Mouse (Mus musculus) kidney, postnatal 36 days (tissue): Measurements from ENCODE around the gene Ralgps1.

Experiments
- DNase-seq, 2 experiments: peaks; one replicate each; pipeline ENCODE4 v3.0.0; 2021 to 2022; ENCODE audit warnings: mixed read lengths in 2 of 2

Gene Ralgps1

DNA sequence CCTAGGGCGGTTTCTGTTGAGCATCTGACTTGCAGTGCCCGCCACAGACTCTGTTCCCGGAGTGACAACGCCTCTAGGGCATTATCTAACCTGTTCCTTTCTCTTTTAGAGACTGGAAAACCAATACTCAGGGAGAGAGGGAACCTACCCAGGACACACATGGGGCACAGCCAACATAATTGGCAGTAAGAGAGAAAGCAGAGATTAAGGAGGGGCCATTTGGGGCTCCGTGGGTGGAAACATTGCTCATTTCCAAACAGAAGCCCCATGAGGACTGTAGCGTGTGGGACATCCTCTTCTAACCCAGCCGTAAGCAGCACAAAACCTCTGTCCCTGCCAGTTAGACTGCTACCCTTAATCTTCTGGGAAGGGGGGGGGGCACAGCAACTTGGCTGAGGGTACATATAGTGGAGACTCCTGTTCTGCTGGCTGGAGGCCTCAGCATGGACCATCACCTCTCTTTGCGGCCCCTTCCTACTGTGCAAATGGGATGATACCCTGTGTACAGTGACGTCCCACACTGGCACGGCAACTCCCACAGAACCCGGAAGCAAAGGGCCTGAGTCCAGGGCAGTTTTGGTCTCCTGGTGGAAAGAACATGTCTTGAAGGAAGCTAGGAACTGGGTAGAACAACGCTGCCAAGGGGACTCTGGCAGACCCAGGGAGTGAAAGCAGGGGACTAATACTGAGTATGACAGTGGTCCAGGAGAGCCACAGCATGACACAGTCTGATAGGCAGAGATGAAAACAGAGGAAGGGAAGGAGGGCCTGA, 96.4 kb downstream of the Ralgps1 start:
- DNase-seq, result no peak

DNA sequence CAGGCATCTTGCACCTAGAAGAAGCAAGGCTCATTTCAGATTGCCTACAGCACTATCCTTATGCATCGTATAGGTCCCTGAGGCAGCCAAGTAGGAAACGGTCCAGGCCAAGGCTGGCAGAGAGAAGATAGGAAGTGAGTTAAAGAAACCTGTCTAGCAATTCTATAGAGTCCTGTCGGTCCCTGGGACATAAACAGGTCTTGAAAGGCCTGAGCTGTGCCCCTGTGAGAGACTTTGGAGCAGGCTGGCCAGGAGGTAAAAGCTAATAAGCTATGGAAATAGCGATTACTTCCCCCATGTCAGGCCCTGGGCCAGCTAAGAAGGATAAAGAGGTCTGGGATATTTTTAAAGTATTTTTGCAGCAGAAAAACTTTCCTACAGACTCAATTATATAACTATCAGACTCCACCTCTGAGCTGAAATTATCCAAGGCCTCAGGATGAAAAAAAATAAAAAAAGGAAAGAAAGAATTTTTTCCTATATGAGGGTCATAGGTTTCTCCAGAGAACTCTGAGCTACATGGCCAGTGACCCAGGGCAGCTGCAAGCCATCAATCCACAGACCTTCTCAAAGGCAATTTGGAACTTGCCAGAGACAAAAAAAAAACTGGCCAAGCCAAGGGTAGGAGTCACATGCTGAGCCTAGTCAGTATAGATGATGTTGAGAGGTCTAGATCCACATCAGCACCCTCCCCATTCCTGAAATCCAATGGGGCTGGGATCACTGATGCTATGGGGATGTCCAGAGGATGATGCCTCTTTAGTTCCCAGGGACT, 98.4 kb downstream of the Ralgps1 start:
- DNase-seq, result no peak

DNA sequence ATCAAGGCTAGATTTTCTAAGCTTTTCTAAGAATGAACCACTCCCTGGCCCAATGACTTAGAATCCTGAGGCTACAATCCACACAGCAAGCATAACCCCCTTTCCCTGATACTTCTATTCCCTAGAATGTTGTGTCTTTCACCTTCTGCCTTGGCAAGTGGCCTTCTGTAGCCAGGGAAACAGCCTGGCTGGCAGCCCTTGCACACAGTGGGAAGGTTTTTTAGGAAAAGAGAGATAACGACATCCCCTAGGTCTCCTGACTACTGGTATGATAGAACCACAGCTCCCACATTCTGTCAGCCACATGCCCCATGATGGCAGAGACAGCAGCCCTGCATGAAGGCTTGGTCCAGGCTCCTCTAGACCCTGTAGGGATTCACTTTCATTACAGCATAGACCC, 99.8 kb downstream of the Ralgps1 start:
- DNase-seq, result no peak

DNA sequence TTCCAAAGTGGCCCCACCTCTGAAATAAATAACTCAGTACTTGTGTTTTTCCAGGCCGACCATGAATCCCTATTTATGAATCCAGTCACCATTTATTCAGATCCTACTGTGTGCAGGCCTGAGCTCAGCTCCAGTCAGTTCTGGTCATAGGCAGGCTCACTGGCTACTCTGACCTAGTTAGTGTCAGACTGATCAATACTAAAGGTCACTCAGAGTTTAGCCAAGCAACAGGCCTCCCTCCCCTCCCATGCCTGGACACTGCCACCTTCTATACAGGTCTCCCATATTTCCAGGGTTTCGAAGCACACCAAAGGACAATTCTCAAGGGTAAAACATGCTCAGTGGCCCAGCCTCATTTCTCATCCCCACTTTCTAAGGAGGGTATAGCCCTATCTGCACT, 100.7 kb downstream of the Ralgps1 start:
- DNase-seq, result no peak

DNA sequence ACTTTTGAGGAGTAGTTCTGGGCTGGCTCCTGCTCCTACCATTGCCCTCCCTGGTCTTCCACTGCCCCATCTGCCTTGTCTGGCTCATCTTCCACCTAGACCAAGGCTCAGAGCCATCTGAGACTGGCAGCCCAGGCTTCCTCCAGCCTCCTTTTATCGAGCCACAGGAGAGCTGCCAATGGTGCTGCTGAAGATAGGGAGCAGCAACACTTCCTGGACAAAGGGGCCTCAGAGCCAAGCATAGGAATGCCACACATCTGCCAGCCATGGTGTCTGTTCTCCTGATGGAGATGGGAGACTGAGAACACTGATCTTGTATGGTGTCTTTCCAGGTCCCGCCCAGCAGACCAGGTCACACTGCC, 102.2 kb downstream of the Ralgps1 start:
- no peak for DNase-seq

DNA sequence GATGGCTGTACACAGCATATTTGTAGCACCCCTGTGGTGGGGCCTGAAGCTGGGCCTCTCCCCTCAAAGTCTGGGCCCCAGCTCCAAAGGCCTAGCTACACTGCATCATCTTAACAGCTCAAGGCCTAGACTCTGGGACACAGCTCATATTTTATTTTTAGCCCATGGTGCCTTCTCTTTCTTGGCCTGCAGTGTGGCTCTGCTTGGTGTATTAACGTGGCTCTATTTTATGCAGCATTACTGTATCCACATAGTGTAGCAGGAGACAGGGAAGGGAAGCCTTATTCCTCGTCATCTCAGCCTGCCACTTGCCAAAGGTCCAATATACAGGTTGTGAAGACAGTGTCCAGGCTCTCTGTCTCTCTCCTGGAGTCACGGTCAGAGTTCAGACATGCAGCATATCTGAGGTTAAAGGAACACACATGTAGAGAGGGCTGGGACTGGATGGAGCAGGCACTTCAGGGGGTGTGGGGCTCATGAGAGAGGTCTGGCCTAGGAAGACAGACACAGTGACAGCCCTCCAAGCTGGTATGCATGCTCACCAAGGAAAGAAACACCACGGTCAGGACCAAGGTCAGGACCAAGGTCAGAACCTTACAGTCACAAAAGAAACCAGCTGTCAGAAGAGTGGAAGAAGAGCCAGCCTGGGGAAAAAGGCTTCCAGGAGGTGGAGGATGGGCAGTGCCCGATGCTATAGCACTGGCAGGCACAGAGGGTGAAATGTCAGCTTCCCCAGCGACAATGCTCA, 102.7 kb downstream of the Ralgps1 start:
- DNase-seq, result no peak

DNA sequence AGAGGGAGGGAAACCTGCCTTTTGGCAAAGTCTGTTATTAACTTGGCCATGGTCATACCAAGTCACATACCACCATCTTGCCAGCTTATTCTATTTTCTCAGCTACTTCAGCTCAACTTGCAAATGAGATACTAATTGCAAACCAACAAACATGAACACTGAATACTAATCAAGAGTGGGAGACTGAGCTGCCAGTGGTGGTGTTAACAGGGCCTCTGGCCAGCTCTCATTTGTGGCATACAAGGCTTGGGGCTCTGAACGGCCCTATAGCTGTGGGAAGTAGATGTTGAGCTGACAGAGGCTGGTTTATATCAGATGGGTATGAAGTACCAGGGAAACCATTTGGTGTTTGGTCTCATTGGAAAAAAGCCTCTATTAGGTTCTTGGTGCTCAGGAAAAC, 104.2 kb downstream of the Ralgps1 start:
- DNase-seq, result no peak

DNA sequence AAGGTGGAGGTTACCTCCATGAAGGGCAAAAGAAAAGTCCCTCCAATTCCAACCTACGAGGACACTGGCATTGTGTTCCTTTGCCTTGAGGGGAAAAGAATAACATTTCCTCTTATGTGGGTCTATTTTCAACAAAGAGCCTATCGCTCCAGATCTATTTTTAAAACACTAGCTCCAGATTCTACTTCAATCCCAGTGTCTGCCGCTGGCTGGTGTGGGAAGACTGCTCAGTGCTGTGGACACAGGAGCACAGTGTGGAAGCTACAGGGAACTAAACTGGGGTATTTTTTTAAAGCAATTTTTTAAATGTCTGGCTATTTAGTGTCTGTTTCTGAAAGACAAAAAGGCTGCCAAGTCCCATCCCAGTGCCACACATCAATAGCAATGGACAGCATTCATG, 105.5 kb downstream of the Ralgps1 start:
- DNase-seq, result no peak

DNA sequence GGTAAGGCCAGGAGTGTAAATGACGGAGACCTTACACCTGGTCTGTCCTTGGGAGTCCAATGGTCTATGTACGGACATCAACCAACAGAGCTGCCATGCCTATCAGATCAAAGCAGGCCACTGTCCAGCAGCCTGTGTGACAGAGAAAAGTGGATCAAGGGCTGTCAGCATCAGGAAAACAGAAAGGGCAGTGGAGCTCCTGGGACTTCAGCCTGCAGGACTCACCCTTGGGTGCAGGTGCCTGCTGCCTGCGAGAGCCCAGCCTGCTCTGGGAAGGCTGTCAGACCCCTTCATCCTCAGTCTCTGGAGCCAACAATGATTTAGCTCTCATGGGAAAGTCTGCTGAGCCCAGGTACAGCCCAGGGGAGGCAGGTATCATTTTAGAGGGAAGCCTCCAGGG, 109.8 kb downstream of the Ralgps1 start:
- no peak for DNase-seq

DNA sequence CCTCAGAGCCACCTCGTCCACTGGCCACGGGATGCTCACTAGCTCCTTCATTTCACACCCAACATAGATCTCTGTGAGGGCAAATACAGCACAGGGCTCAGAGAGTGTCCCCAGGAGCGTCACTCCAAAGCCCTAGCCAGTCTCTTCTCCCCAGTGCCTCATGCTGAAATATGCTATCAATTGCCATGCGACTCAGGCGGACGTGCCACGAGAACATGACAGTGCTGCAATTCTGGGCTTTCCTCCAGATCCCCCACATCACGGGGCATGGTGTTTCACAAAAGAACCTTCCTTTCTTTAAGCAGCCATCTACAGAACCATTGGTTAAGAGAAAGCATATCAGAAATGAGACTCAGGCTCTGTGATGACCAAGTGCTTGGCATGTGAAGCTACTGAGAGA, 110.5 kb downstream of the Ralgps1 start:
- no peak for DNase-seq

DNA sequence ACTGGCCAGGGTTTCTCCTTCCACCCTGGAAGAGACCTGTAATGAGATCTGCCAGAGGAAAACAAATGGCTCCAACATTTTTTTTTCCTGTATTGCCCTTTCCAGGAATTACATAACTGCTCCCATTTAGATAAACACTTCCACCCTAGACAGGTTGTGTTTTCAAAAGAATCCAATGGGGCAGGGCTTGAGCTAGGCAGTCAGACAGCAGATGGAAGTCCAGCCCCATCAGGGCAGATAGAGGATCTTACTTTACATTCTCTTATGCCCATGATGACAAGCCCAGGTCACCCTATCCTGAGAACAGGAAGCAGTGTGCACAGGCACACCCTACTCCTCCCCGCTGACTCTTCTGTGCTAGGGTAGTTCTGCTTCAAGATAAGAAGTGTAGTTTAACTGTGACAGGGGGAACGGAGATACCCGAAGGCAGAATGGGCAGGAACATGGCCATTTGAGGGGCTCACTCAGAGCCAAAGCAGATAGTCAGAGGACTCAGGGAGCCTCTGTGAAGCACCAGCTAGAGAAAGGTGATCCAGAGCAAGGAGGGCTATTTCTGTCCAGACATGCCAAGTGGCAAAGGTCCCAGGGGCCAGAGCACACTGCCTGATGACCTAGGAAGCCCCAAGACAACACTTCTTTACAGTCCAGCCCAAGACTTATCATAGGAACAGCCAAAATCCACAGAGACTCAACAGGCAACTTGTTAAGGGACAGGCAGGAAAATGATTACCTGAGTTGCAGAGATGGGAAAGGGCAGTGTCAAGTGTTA, 114.3 kb downstream of the Ralgps1 start:
- DNase-seq, result no peak

DNA sequence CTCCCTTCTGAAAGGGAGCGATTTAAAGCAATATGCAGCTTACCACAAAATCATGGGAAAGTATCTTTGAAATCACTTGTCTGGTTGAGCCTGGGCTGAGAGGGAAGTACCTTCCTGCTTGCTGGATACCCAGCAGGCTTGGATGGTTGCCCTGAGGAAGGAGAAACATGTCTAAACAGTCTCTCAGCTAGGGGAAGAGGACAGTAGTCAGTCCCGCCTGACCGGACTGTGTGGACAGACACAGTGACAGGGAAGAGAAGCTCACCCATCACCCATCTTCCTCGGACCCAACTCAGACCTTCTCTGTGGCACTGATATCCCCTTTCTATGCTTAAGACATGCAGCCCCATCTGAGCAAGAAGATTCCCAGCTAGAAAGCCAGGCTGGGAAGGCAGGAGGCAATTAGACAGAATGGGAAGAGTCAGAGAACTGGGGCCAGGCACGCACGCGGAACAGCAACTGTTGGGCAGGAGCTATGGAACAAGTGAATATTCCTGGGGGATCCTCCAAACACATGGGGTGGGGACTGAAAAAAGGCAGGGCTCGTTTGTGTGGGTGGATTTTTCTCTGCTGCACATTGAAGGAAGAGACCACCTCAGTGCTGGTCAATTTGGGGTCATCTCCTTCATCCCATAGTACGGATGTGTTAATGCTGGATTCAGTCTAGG, 116.8 kb downstream of the Ralgps1 start:
- no peak for DNase-seq

DNA sequence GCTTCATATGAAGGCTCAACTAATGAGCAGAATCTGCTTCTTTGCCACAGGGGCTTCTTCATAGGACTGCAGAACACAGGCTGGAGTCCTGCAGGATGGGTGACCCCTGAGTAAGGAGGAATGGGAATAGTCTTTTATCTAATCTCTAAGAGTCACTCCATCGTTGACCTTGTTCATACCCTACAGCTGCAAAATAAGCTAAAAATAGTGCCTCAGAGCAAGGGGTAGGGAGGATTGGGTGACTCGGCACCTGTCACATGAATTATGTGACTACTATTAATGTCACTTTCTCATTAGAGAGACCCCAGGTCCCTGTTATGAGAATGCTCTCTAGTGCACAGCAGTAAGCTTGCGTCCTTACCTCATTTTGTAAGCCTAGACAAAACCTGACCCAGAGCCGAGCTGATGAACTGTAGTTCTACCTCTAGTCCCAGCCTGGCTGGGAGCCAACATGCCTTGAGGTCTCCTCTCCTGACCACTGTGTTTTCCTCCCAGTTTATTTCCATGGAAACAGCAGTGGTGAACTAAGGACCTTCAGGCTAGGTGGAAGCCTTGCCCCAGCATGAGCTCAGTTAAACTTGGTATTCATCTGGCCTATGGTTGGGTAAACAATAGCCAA, 117.6 kb downstream of the Ralgps1 start:
- DNase-seq, result peak; percentile 65 to 71

DNA sequence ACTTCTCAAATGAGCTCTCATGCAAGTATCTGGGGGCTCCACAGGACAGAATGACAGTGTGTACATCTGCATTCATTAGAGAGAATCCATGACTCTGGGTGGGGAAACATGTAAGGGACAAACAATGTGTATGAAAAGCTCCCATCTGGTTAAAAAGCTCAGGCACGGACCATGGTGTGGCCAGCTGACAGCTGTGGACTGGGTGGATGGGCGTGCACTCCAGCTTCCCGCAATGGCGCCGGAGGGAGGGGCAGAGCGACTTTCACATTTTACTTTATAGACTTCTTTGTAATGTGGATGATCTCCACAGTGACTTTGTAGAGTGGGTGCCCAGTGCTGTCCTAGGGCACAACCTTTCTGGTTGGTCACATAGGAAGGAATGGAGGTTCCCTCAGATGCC, 118.5 kb downstream of the Ralgps1 start:
- DNase-seq, result no peak

DNA sequence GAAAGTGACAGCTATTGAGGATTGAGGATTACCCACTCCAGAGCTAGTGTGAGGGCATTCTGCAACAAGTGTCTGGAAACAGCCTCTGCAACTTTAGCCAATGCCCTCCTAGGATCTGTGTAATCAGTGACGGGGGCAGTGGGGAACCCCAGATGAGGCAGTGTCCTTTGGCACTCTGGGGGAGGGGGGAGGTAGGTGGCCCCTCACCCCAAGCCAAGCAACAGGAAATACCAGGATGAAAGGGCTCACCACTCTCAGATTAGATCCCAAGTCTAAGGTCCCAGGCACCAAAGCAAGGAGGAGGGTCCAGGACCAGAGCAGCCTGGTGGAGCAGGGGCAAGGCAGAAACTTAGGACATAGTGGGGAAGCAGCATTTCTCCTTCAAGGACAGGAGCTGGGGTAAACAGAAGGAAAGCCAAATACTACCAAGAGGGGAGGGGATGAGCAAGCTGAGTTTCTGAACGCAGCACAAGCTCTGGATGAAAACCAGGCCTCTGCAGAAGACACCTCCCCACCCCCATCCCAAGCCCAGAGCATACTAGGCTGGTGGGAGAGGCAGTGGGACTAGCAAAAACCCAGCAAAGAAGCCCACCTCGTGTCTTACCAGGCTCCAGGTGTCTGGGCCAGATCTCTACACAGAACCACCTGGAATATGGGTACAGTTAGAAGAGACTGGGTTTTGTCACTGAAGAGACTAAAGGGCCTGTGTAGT, 121.2 kb downstream of the Ralgps1 start:
- DNase-seq, result no peak

DNA sequence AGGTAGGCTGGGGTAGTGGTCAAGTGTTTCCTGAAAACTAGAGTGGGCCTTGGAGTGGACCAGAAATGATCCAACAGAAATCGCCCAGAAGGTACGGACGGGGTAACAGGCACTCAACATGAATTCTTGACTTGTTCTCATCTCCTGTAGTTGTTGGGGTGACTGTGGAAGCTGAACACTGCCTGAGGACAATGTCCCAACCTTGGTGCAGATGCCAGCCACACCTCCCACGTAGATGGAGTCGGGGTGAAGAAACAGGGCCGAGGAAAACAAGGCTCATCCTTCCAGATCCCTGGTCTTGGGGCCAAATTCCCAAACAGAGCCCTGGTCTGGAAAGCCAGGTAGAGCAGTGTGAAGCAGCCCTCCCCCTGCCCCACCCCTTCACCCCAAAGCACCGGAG, 122.7 kb downstream of the Ralgps1 start:
- DNase-seq, result no peak

DNA sequence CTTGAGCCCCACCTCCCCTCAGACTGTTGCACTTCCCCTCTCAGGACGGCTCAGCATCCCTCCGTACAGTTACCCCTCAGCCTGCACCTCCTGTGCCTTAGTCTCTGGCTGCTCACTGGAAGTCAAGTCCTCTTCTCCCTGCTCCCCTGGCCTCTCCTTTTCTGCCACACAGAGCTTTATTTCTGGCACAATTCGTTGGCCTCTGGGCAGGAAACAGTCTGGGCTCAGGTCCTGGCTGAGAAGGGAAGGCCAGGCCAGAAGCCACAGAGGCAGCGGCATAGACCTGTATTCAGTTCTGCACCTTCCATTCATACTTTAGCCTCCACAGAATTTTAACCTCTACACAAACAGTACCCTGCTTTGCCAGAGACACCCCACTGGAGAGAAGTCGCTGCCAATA, 124.4 kb downstream of the Ralgps1 start:
- DNase-seq, result no peak

DNA sequence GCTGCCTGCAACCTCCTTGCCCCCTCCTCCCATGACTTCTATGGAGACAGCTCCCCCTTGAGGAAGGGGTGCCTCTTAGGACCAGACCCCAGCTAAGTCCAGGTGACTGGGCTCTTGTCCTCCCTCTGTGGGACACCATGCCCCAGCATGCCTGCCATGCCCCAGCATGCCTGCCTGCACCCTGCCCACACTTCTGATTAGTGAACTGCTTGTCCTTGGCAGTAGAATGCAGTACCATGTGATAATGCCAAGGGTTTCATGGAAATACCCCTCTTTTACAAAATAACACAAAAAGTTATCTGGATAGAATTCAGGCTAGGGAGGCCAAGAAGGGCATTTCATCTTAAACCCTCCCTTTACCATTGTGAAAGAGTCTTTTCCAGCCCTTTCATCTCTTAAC, 125.9 kb downstream of the Ralgps1 start:
- no peak for DNase-seq

DNA sequence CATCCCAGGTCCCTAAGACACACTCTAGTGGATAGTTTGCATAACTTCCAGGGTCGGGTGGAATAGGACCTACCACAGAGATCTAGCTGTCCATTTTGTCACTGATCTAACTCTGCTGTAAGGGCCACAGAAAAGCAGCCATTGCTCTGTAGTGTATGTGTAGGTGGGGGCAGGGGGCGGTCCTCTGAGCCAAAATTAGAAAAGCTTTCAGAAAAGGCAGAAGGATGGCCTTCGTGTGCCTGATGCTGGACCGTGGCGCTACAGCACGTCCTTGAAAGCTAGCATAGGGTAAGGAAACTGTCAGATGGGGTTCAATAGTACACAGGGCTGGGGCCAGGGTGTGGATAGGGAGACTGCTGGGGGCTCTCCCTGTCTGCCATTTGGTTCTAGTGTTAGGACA, 126.4 kb downstream of the Ralgps1 start:
- no peak for DNase-seq

DNA sequence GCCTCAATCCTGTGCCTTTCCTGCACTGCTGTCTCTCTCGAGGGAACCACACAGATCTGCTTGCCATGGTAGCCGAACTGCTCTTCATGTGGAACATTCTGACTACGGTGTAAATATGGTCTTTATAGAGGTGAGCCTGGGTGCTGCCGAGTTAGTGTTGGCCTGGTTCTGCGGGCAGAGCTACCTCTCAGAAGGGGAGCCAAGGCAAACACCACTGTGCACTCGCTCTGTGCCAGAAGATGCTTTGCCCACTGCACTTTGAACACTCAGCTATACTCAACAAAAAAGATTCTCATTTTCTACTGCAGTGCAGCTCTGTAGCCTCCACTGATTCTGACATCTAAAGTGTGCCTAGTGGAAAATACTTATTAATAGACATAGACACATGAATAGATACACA, 133.7 kb downstream of the Ralgps1 start:
- DNase-seq, result no peak

DNA sequence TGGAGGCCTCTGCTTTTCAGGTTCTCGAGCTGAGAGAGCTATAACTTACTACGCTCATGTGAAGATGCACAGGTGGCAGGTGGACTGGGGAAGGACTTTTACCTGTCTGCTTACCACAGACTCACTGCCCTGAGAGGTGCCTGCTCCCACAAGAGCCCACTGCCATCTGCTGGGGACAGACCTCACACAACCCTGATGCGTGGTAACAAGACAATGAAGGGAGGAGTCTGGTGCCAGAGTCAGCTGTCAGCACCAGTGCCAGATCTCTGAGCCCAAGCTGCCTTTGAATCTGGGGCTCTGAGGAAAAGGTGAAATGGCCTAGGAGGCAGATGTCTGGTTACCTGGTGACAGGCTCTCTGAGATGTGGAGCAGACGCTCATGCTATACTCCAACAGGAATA, 136.4 kb downstream of the Ralgps1 start:
- no peak for DNase-seq
